Mouse (Mus musculus): ENCODE data around the gene Phtf2.
"Not testable (repeated sequence)": the region's sequence is repeated elsewhere in the genome, so short reads cannot be mapped to it uniquely, and the experiment has no call there.

The Phtf2 gene

GRCm38 (mm10) chr5:20865193-20865755, 16.6 kb downstream of the Phtf2 start:
- DNase-seq (ENCODE audit: extremely low read depth, low read depth, low spot score) = no peak

GRCm38 (mm10) chr5:20864216-20864969, 17.5 kb downstream of the Phtf2 start:
- no peak for DNase-seq (ENCODE audit: extremely low read depth, low read depth, low spot score)

GRCm38 (mm10) chr5:20861901-20862300, 20.0 kb downstream of the Phtf2 start:
- DNase-seq (ENCODE audit: extremely low read depth, low read depth, low spot score) = no peak

GRCm38 (mm10) chr5:20860565-20860964, 21.4 kb downstream of the Phtf2 start:
- DNase-seq (ENCODE audit: extremely low read depth, low read depth, low spot score) = no peak

GRCm38 (mm10) chr5:20858404-20858803, 23.5 kb downstream of the Phtf2 start:
- no peak for DNase-seq (ENCODE audit: extremely low read depth, low read depth, low spot score)

- DNase-seq (ENCODE audit: extremely low read depth, low read depth, low spot score) = no peak
These were observed 26.9 kb downstream of the Phtf2 start for GRCm38 (mm10) chr5:20855066-20855465.

GRCm38 (mm10) chr5:20847010-20847409, 34.9 kb downstream of the Phtf2 start:
- no peak for DNase-seq (ENCODE audit: extremely low read depth, low read depth, low spot score)

- DNase-seq (ENCODE audit: extremely low read depth, low read depth, low spot score) = no peak
These were observed 38.1 kb downstream of the Phtf2 start for GRCm38 (mm10) chr5:20843816-20844215.

- no peak for DNase-seq (ENCODE audit: extremely low read depth, low read depth, low spot score)
These were observed 38.5 kb downstream of the Phtf2 start for GRCm38 (mm10) chr5:20843405-20843804.

- no peak for DNase-seq (ENCODE audit: extremely low read depth, low read depth, low spot score)
These were observed 44.8 kb downstream of the Phtf2 start for GRCm38 (mm10) chr5:20837082-20837481.

GRCm38 (mm10) chr5:20834399-20834798, 47.5 kb downstream of the Phtf2 start:
- DNase-seq (ENCODE audit: extremely low read depth, low read depth, low spot score) = no peak

- DNase-seq (ENCODE audit: extremely low read depth, low read depth, low spot score) = no peak
These were observed 50.5 kb downstream of the Phtf2 start for GRCm38 (mm10) chr5:20831433-20831832.

- no peak for DNase-seq (ENCODE audit: extremely low read depth, low read depth, low spot score)
These were observed 51.2 kb downstream of the Phtf2 start for GRCm38 (mm10) chr5:20830717-20831116.

GRCm38 (mm10) chr5:20821647-20822046, 60.3 kb downstream of the Phtf2 start:
- no peak for DNase-seq (ENCODE audit: extremely low read depth, low read depth, low spot score)

- DNase-seq (ENCODE audit: extremely low read depth, low read depth, low spot score) = no peak
These were observed 60.8 kb downstream of the Phtf2 start for GRCm38 (mm10) chr5:20821122-20821521.

GRCm38 (mm10) chr5:20815094-20815493, 66.8 kb downstream of the Phtf2 start:
- no peak for DNase-seq (ENCODE audit: extremely low read depth, low read depth, low spot score)

GRCm38 (mm10) chr5:20810449-20810848, 71.5 kb downstream of the Phtf2 start:
- no peak for DNase-seq (ENCODE audit: extremely low read depth, low read depth, low spot score)

GRCm38 (mm10) chr5:20795932-20796331, 86.0 kb downstream of the Phtf2 start:
- no peak for DNase-seq (ENCODE audit: extremely low read depth, low read depth, low spot score)

GRCm38 (mm10) chr5:20791793-20792554, 90.0 kb downstream of the Phtf2 start:
- DNase-seq (ENCODE audit: extremely low read depth, low read depth, low spot score) = no peak

- not testable (repeated sequence) for DNase-seq (ENCODE audit: extremely low read depth, low read depth, low spot score)
These were observed 95.5 kb downstream of the Phtf2 start for GRCm38 (mm10) chr5:20786471-20786870.

GRCm38 (mm10) chr5:20781116-20781515, 100.8 kb downstream of the Phtf2 start:
- DNase-seq (ENCODE audit: extremely low read depth, low read depth, low spot score) = no peak

GRCm38 (mm10) chr5:20779191-20779590, 102.7 kb downstream of the Phtf2 start:
- no peak for DNase-seq (ENCODE audit: extremely low read depth, low read depth, low spot score)

Measured in fat pad, adult 2 months (tissue).